Mouse (Mus musculus) CH12.LX (cell line): ENCODE data around the gene Tgfbr3l.

Experiments
- CHD1 ChIP-seq: IDR thresholded peaks from 2 replicates; pipeline ENCODE4 v1.6.1; 2012; ENCODE audit warnings: low read depth, low read length, improper control_type of control experiment, inconsistent platforms
- CTCF ChIP-seq, 2 experiments: IDR thresholded peaks in 1 of 2; conservative IDR thresholded peaks in 1 of 2; 2 replicates each; pipeline ENCODE4 v1.5.1; 2011 to 2012; ENCODE audit warnings: low read depth in 2 of 2, low read length in 2 of 2, improper control_type of control experiment in 1 of 2, inconsistent platforms in 1 of 2, mild to moderate bottlenecking in 1 of 2, moderate library complexity in 1 of 2
- E2F4 ChIP-seq: IDR thresholded peaks from 2 replicates; pipeline ENCODE4 v1.6.1; 2011; ENCODE audit warnings: low read depth, low read length, improper control_type of control experiment; ENCODE audit not compliant: insufficient replicate concordance
- EP300 ChIP-seq: IDR thresholded peaks from 2 replicates; pipeline ENCODE4 v1.6.1; 2011; ENCODE audit warnings: low read length, improper control_type of control experiment
- MAFK ChIP-seq: IDR thresholded peaks from 2 replicates; pipeline ENCODE4 v1.6.1; 2011; ENCODE audit warnings: low read length, improper control_type of control experiment; ENCODE audit not compliant: insufficient replicate concordance
- MYC ChIP-seq: IDR thresholded peaks from 2 replicates; pipeline ENCODE4 v1.6.1; 2011; ENCODE audit warnings: low read depth, mild to moderate bottlenecking, improper control_type of control experiment, low read length
- NELFE ChIP-seq: IDR thresholded peaks from 2 replicates; pipeline ENCODE4 v1.6.1; 2011; ENCODE audit warnings: low read depth, low read length, improper control_type of control experiment
- POLR2A ChIP-seq: IDR thresholded peaks from 2 replicates; pipeline ENCODE4 v1.6.1; 2011; ENCODE audit warnings: low read depth, mild to moderate bottlenecking, improper control_type of control experiment, low read length
- POLR2AphosphoS2 ChIP-seq: IDR thresholded peaks from 2 replicates; pipeline ENCODE4 v1.6.1; 2011; ENCODE audit warnings: low read depth, low read length, improper control_type of control experiment
- RCOR1 ChIP-seq: conservative IDR thresholded peaks from 2 replicates; pipeline ENCODE4 v1.6.1; 2012; ENCODE audit warnings: low read depth, mild to moderate bottlenecking, inconsistent platforms, low read length, improper control_type of control experiment
- TBP ChIP-seq: conservative IDR thresholded peaks from 2 replicates; pipeline ENCODE4 v1.6.1; 2011; ENCODE audit warnings: low read depth, low read length, improper control_type of control experiment
- ZC3H11A ChIP-seq: IDR thresholded peaks from 2 replicates; pipeline ENCODE4 v1.6.1; 2012; ENCODE audit warnings: low read depth, mild to moderate bottlenecking, inconsistent platforms, low read length, improper control_type of control experiment
- ZNF384 ChIP-seq: IDR thresholded peaks from 2 replicates; pipeline ENCODE4 v1.6.1; 2012; ENCODE audit warnings: low read depth, low read length, improper control_type of control experiment, inconsistent platforms

GRCm38 (mm10) chr8:4297822-4298221 lies 49.8 kb downstream of the Tgfbr3l start:
- no peak for TF ChIP-seq MAFK
- TF ChIP-seq CTCF (conservative IDR thresholded peaks at IDR 0.05 in 1 of 2, IDR thresholded peaks at IDR 0.05 in 1 of 2; ENCODE audit: low read depth in 2 of 2, low read length in 2 of 2): no peak
- no peak for TF ChIP-seq CHD1
- TF ChIP-seq RCOR1: no peak
- TF ChIP-seq MYC: no peak
- TF ChIP-seq POLR2A: no peak
- TF ChIP-seq TBP: no peak
- no peak for TF ChIP-seq NELFE
- no peak for TF ChIP-seq POLR2AphosphoS2
- no peak for TF ChIP-seq E2F4
- TF ChIP-seq ZC3H11A: no peak
- no peak for TF ChIP-seq ZNF384
- no peak for TF ChIP-seq EP300
